Mouse (Mus musculus): Measurements from ENCODE around the gene Sipa1. TPM values are rescaled to one million over a fixed set of nuclear protein-coding genes. Genes with fewer than 3 reads are reported as not detected.

Sipa1 gene
- polyA plus RNA-seq, 1 experiment from 2014 or later: 12.4 TPM

- peaks cover 3% of the 10 kb centered on the region for H3K4me1 ChIP-seq (ENCODE audit: control insufficient read depth, insufficient read depth, low read length)
- no peaks in the 10 kb centered on the region for H3K9me3 ChIP-seq (replicated peaks; ENCODE audit: control insufficient read depth, low read length)
- no peak overlapping the region for H3K9ac ChIP-seq (replicated peaks; ENCODE audit: low read length)
- 97% methylated on average over 26 of the region's 26 CpGs for WGBS
- H3K27ac ChIP-seq (replicated peaks; ENCODE audit: low read depth, low read length): no peak overlapping the region
- H3K4me2 ChIP-seq (ENCODE audit: low read depth, low read length): no peak overlapping the region
- peaks cover 10% of the 10 kb centered on the region for H3K36me3 ChIP-seq (replicated peaks; ENCODE audit: control insufficient read depth, insufficient read depth, low read depth, low read length)
- no peak overlapping the region for H3K4me3 ChIP-seq (ENCODE audit: low read depth, low read length)
- H3K27me3 ChIP-seq (ENCODE audit: control insufficient read depth, insufficient read depth, low read length): no peaks in the 10 kb centered on the region
- no peak for ATAC-seq (replicated peaks; ENCODE audit: insufficient number of reproducible peaks, low FRiP score, low TSS enrichment, low read depth)
- DNase-seq (ENCODE audit: low spot score): no peak
Observed at GRCm38 (mm10) chr19:5607705-5608410, 55.6 kb downstream of the Sipa1 start.

GRCm38 (mm10) chr19:5606196-5606595, 57.3 kb downstream of the Sipa1 start:
- ATAC-seq (replicated peaks; ENCODE audit: insufficient number of reproducible peaks, low FRiP score, low TSS enrichment, low read depth) (no peak), DNase-seq (ENCODE audit: low spot score) (no peak)
- peaks cover 10% of the 10 kb centered on the region for H3K36me3 ChIP-seq (replicated peaks; ENCODE audit: control insufficient read depth, insufficient read depth, low read depth, low read length)
- H3K4me2 ChIP-seq (ENCODE audit: low read depth, low read length): no peak overlapping the region
- H3K9ac ChIP-seq (replicated peaks; ENCODE audit: low read length): no peak overlapping the region
- peaks cover 3% of the 10 kb centered on the region for H3K4me1 ChIP-seq (ENCODE audit: control insufficient read depth, insufficient read depth, low read length)
- no peak overlapping the region for H3K4me3 ChIP-seq (ENCODE audit: low read depth, low read length)
- H3K27ac ChIP-seq (replicated peaks; ENCODE audit: low read depth, low read length): no peak overlapping the region
- 89% methylated on average over 8 of the region's 8 CpGs for WGBS
- no peaks in the 10 kb centered on the region for H3K9me3 ChIP-seq (replicated peaks; ENCODE audit: control insufficient read depth, low read length)
- H3K27me3 ChIP-seq (ENCODE audit: control insufficient read depth, insufficient read depth, low read length): no peaks in the 10 kb centered on the region

DNA sequence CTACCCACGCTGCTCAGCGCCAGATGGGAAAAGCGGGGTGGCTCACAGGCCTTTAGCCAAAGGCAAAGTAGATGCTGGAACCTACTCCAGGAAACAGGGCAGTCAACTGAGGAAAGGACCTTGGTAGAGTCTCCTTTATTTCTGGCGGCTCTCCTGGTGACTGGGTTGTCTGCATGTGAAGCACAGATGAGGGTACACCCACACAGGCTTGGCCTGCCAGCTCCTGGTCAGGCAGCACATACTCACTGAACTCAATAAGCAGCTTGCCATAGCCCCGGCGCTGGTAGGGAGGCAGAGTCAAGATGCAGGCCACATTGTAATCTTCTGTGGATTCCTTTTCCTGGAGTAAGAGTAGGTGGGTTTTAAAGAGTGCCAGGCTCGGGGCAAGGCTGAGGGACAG, 58.4 kb downstream of the Sipa1 start:
- Histone ChIP-seq H3K27me3 (ENCODE audit: control insufficient read depth, insufficient read depth, low read length) (no peaks in the 10 kb centered on the region), H3K4me1 (ENCODE audit: control insufficient read depth, insufficient read depth, low read length) (peaks cover 3% of the 10 kb centered on the region), H3K36me3 (replicated peaks; ENCODE audit: control insufficient read depth, insufficient read depth, low read depth, low read length) (peaks cover 10% of the 10 kb centered on the region), H3K4me2 (ENCODE audit: low read depth, low read length) (no peak overlapping the region; the same call in 1 of the 2 replicates), H3K4me3 (ENCODE audit: low read depth, low read length) (no peak overlapping the region), H3K9ac (replicated peaks; ENCODE audit: low read length) (no peak overlapping the region), H3K27ac (replicated peaks; ENCODE audit: low read depth, low read length) (no peak overlapping the region), H3K9me3 (replicated peaks; ENCODE audit: control insufficient read depth, low read length) (no peaks in the 10 kb centered on the region)
- ATAC-seq (replicated peaks; ENCODE audit: insufficient number of reproducible peaks, low FRiP score, low TSS enrichment, low read depth): no peak
- WGBS: 90% methylated on average over 7 of the region's 7 CpGs
- DNase-seq (ENCODE audit: low spot score): no peak

GRCm38 (mm10) chr19:5603664-5604063, 59.8 kb downstream of the Sipa1 start:
- H3K4me2 ChIP-seq (ENCODE audit: low read depth, low read length): no peak overlapping the region
- H3K27ac ChIP-seq (replicated peaks; ENCODE audit: low read depth, low read length): no peak overlapping the region
- no peak overlapping the region for H3K4me3 ChIP-seq (ENCODE audit: low read depth, low read length)
- no peaks in the 10 kb centered on the region for H3K27me3 ChIP-seq (ENCODE audit: control insufficient read depth, insufficient read depth, low read length)
- H3K4me1 ChIP-seq (ENCODE audit: control insufficient read depth, insufficient read depth, low read length): no peaks in the 10 kb centered on the region; the same call in none of the 2 replicates
- DNase-seq (ENCODE audit: low spot score): no peak
- H3K36me3 ChIP-seq (replicated peaks; ENCODE audit: control insufficient read depth, insufficient read depth, low read depth, low read length): peaks cover 10% of the 10 kb centered on the region
- ATAC-seq (replicated peaks; ENCODE audit: insufficient number of reproducible peaks, low FRiP score, low TSS enrichment, low read depth): no peak
- no peak overlapping the region; the same call in 1 of the 2 replicates for H3K9ac ChIP-seq (replicated peaks; ENCODE audit: low read length)
- WGBS: 80% methylated on average over 7 of the region's 7 CpGs
- no peaks in the 10 kb centered on the region for H3K9me3 ChIP-seq (replicated peaks; ENCODE audit: control insufficient read depth, low read length)

- Histone ChIP-seq H3K4me3 (ENCODE audit: low read depth, low read length) (peak within 1 kb of the TSS; percentile 95), H3K9ac (replicated peaks; ENCODE audit: low read length) (peak within 1 kb of the TSS; percentile 97), H3K4me1 (ENCODE audit: control insufficient read depth, insufficient read depth, low read length) (no peaks in the 10 kb centered on the region; the same call in none of the 2 replicates), H3K9me3 (replicated peaks; ENCODE audit: control insufficient read depth, low read length) (no peaks in the 10 kb centered on the region), H3K27ac (replicated peaks; ENCODE audit: low read depth, low read length) (peak within 1 kb of the TSS; percentile 80), H3K27me3 (ENCODE audit: control insufficient read depth, insufficient read depth, low read length) (no peaks in the 10 kb centered on the region), H3K4me2 (ENCODE audit: low read depth, low read length) (peak within 1 kb of the TSS; percentile 87), H3K36me3 (replicated peaks; ENCODE audit: control insufficient read depth, insufficient read depth, low read depth, low read length) (peaks cover 10% of the 10 kb centered on the region)
- ATAC-seq (replicated peaks; ENCODE audit: insufficient number of reproducible peaks, low FRiP score, low TSS enrichment, low read depth) (peak; percentile 51), DNase-seq (ENCODE audit: low spot score) (peak; percentile 92)
- WGBS: under 1% methylated on average over 64 of the region's 64 CpGs
Observed at GRCm38 (mm10) chr19:5601752-5602541, 61.6 kb downstream of the Sipa1 start, which contains the start of gene Rnaseh2c. Gene Rnaseh2c (plus strand): TSS chr19:5601873.

Small RNA genes lying within 50 kb of the gene (microRNA-seq; reads per million reads assigned to microRNA genes)
- gene Mir6987 (ENCODE audit: borderline number of aligned reads): not detected

Other genes starting within 250 kb of the Sipa1 start
- 204 and 213 TPM in 2 replicates for gene Drap1, start 238.7 kb downstream of the Sipa1 start, polyA plus RNA-seq (2014; fragmentation: Nextera tagmentation; extraction: Ambion mirVana)
- gene AI837181, start 238.6 kb downstream of the Sipa1 start, polyA plus RNA-seq (2014; fragmentation: Nextera tagmentation; extraction: Ambion mirVana): 33.2 and 36.7 TPM in 2 replicates
- gene Fosl1, start 216.2 kb downstream of the Sipa1 start, polyA plus RNA-seq (2014; fragmentation: Nextera tagmentation; extraction: Ambion mirVana): not detected in 2 replicates
- gene Ccdc85b, start 205.8 kb downstream of the Sipa1 start, polyA plus RNA-seq (2014; fragmentation: Nextera tagmentation; extraction: Ambion mirVana): 7.5 and 7.8 TPM in 2 replicates
- gene Fibp, start 203.1 kb downstream of the Sipa1 start, polyA plus RNA-seq (2014; fragmentation: Nextera tagmentation; extraction: Ambion mirVana): 105 and 115 TPM in 2 replicates
- 1.1 and 1.4 TPM in 2 replicates for gene Ctsw, start 195.2 kb downstream of the Sipa1 start, polyA plus RNA-seq (2014; fragmentation: Nextera tagmentation; extraction: Ambion mirVana)
- gene Efemp2, start 189.8 kb downstream of the Sipa1 start, polyA plus RNA-seq (2014; fragmentation: Nextera tagmentation; extraction: Ambion mirVana): 80.9 and 91.9 TPM in 2 replicates
- 29.6 and 39.2 TPM in 2 replicates for gene Mus81, start 175.3 kb downstream of the Sipa1 start, polyA plus RNA-seq (2014; fragmentation: Nextera tagmentation; extraction: Ambion mirVana)
- gene Cfl1, start 173.3 kb downstream of the Sipa1 start, polyA plus RNA-seq (2014; fragmentation: Nextera tagmentation; extraction: Ambion mirVana): 3,308 and 3,397 TPM in 2 replicates
- gene 1700020D05Rik, start 159.9 kb downstream of the Sipa1 start, polyA plus RNA-seq (2014; fragmentation: Nextera tagmentation; extraction: Ambion mirVana): not detected in 2 replicates
- gene Snx32, start 153.2 kb downstream of the Sipa1 start, polyA plus RNA-seq (2014; fragmentation: Nextera tagmentation; extraction: Ambion mirVana): 8.7 and 9.8 TPM in 2 replicates
- gene Ovol1, start 103.1 kb downstream of the Sipa1 start, polyA plus RNA-seq (2014; fragmentation: Nextera tagmentation; extraction: Ambion mirVana): 0.62 and 1.4 TPM in 2 replicates
- 1.7 and 2.1 TPM in 2 replicates for gene Ap5b1, start 95.7 kb downstream of the Sipa1 start, polyA plus RNA-seq (2014; fragmentation: Nextera tagmentation; extraction: Ambion mirVana)
- gene Rnaseh2c, start 61.8 kb downstream of the Sipa1 start, polyA plus RNA-seq (2014; fragmentation: Nextera tagmentation; extraction: Ambion mirVana): 156 and 157 TPM in 2 replicates
- gene Kat5, start 53.5 kb downstream of the Sipa1 start, polyA plus RNA-seq (2014; fragmentation: Nextera tagmentation; extraction: Ambion mirVana): 28.9 and 32.2 TPM in 2 replicates
- 37.0 and 39.1 TPM in 2 replicates for gene Rela, start 26.2 kb downstream of the Sipa1 start, polyA plus RNA-seq (2014; fragmentation: Nextera tagmentation; extraction: Ambion mirVana)
- 13.1 and 14.6 TPM in 2 replicates for gene Map3k11, start 25.0 kb upstream of the Sipa1 start, polyA plus RNA-seq (2014; fragmentation: Nextera tagmentation; extraction: Ambion mirVana)
- gene Pcnx3, start 25.2 kb upstream of the Sipa1 start, polyA plus RNA-seq (2014; fragmentation: Nextera tagmentation; extraction: Ambion mirVana): 17.5 and 22.0 TPM in 2 replicates
- not detected in 2 replicates for gene Kcnk7, start 40.7 kb upstream of the Sipa1 start, polyA plus RNA-seq (2014; fragmentation: Nextera tagmentation; extraction: Ambion mirVana)
- gene Ehbp1l1, start 62.6 kb upstream of the Sipa1 start, polyA plus RNA-seq (2014; fragmentation: Nextera tagmentation; extraction: Ambion mirVana): 4.5 and 5.5 TPM in 2 replicates
- 137 and 151 TPM in 2 replicates for gene Fam89b, start 65.9 kb upstream of the Sipa1 start, polyA plus RNA-seq (2014; fragmentation: Nextera tagmentation; extraction: Ambion mirVana)
- 5.9 and 9.5 TPM in 2 replicates for gene Ltbp3, start 77.2 kb upstream of the Sipa1 start, polyA plus RNA-seq (2014; fragmentation: Nextera tagmentation; extraction: Ambion mirVana)
- gene Scyl1, start 107.7 kb upstream of the Sipa1 start, polyA plus RNA-seq (2014; fragmentation: Nextera tagmentation; extraction: Ambion mirVana): 53.9 and 55.0 TPM in 2 replicates
- 15.8 and 17.6 TPM in 2 replicates for gene Frmd8, start 211.6 kb upstream of the Sipa1 start, polyA plus RNA-seq (2014; fragmentation: Nextera tagmentation; extraction: Ambion mirVana)
- gene Slc25a45, start 214.1 kb upstream of the Sipa1 start, polyA plus RNA-seq (2014; fragmentation: Nextera tagmentation; extraction: Ambion mirVana): 0.87 and 1.1 TPM in 2 replicates
- gene Tigd3, start 230.4 kb upstream of the Sipa1 start, polyA plus RNA-seq (2014; fragmentation: Nextera tagmentation; extraction: Ambion mirVana): 4.0 and 4.3 TPM in 2 replicates
- gene Dpf2, start 249.3 kb upstream of the Sipa1 start, polyA plus RNA-seq (2014; fragmentation: Nextera tagmentation; extraction: Ambion mirVana): 202 and 213 TPM in 2 replicates